Mouse (Mus musculus) layer of hippocampus, adult 11-12 months (tissue): ENCODE measurements around the gene Zfyve16.

Source experiments
- DNase-seq: peaks from one replicate; pipeline ENCODE4 v3.0.0; 2022; ENCODE audit warnings: low spot score

Zfyve16 gene

DNA sequence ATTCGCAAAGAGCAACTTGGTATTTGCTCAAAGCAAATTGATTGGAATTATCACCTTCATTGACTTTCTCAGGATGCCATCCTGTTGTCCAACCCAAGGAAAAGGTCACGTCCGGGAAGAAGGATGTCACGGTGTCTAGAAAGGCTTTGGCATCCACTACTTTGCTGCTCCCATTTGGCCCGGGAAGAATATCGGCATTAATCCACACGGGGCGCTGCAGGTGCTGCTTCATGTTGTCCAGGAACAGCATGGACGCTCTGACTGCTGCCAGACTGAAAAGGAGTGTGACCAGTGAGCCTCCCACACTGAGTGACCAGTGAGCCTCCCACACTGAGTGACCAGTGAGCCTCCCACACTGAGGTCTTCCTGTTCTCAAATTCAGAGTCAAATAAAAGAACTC, 62.8 kb downstream of the Zfyve16 start:
- no peak for DNase-seq

DNA sequence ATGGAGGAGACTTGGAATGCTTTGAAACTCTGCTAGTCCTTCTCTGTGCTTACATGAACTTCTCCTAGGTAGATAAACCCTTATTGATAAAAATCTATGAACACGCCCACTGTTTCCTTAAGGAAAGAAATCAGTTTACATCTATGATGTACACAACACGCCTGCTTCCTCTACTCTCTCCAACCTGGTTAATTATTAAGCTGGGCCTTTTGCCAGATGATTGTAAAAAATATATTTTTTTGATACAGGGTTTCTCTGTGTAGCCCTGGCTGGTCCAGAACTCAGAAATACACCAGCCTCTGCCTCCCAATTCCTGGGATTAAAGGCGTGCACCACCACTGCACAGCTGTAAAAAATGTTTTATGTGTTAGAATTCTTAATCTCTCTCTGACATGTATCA, 66.0 kb downstream of the Zfyve16 start:
- no peak for DNase-seq

DNA sequence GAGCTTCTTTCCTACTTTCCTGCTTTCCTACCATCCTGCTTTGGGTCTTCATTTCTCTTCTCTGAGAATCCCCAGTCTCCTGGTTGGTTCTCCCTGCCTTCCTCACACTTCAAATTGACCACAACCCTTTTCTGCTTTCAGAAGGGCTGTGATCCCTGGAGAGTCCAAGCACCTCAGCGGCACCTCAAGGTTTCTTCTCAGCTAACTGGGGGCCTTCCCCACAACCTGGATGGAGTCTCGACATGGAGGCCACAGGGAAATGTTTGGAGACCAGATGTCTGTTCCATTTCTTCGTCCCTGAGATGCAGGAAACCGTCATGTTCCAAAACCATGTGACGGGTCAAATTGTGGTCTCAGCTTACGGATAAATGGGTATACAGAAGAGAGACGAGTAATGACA, 83.8 kb downstream of the Zfyve16 start:
- DNase-seq, result no peak

DNA sequence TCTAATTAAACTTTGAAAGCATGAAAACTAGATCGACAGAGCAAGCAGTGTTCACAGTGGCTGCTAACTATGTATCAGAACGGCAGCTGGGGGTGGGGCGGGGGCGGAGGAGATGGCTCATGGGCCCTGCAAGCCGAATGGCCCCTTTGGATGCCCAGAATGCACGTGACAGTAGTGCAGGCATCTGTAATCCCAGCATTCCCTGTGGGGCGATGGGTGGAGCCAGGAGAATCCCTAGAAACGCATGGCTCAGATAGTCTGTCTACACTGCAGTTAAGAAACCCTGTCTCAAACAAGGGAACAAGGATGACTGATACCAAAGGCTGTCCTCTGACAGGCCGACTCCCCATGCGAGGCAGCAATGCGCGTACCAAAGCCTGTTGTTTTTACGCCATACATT, 90.4 kb downstream of the Zfyve16 start:
- DNase-seq, result no peak

DNA sequence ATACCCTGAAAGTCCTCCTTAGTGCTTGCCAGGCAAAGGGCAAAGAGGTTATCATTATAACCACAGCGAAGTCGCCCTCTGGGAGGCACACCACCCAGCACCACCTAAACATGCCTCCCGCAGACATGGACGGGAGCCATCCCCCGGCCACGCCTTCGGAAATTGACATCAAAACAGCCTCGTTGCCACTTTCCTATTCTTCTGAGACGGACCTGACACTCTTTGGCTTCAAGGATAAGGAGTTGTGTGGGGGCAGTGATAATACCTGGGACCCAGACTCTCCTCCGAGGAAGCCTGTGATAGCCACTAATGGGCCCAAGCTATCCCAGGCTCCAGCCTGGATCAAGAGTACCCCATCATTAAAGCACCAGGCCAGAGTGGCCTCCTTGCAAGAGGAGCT, 92.0 kb downstream of the Zfyve16 start:
- no peak for DNase-seq
